Mouse (Mus musculus): Measurements from ENCODE around the gene Lemd2.

DNA sequence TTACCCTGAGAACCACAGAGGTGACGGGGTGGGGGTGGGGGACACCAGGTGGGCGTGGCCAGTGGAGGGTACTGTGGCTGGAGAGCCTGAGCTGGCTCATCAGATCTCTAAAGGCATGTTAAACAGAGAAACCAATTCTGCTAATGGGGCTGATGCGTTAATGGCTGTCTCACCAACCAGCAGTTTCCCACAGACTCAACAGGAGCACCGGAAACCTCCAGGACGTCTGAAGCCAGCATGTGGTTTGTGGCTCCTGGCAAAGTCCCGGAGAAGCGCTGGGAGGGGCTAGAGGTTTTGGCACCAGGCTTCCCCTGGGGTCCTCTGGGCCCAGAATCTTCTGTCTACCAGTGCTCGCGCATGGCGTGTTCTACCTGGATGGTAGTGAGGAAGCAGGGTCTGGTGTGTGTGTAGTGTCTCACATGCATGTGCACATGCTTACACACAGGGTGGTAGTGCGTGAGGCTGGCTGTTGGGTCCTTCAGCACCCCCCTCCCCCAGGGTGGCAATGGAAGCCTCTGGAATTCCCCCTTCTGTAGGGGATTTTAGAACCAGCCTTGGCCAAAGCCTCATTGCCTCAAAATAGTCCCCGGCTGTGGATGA, 24.5 kb downstream of the Lemd2 start:
- TF ChIP-seq EP300 (IDR thresholded peaks at IDR 0.05; ENCODE audit: insufficient read depth, low read depth, low read length): no peak
- TF ChIP-seq CTCF (IDR thresholded peaks at IDR 0.05): no peak
- no peak for TF ChIP-seq POLR2A (IDR thresholded peaks at IDR 0.05; ENCODE audit: insufficient read depth, low read depth, low read length)

Measured in heart, adult 2 months (tissue).